Mouse (Mus musculus): ENCODE results near the gene Mettl24.

- TF ChIP-seq RAD21 (IDR thresholded peaks at IDR 0.05; ENCODE audit: low read depth, low read length) (no peak), POLR2AphosphoS5 (IDR thresholded peaks at IDR 0.05; ENCODE audit: borderline replicate concordance, low read depth, low read length) (no peak), NELFE (IDR thresholded peaks at IDR 0.05; ENCODE audit: low read depth, low read length) (no peak), CTCF (IDR thresholded peaks at IDR 0.05 in 2 of 3, conservative IDR thresholded peaks at IDR 0.05 in 1 of 3; ENCODE audit: control insufficient read depth in 1 of 3, insufficient read depth in 1 of 3, low read depth in 2 of 3, low read length in 3 of 3, poor library complexity in 1 of 3, severe bottlenecking in 1 of 3) (no peak), POLR2AphosphoS2 (IDR thresholded peaks at IDR 0.05; ENCODE audit: low read length) (no peak), BHLHE40 (IDR thresholded peaks at IDR 0.05; ENCODE audit: borderline replicate concordance, low read depth, low read length) (no peak), USF2 (IDR thresholded peaks at IDR 0.05; ENCODE audit: borderline replicate concordance in 1 of 2, insufficient read depth in 1 of 2, low read depth in 1 of 2, low read length in 2 of 2) (no peak), POLR2A (IDR thresholded peaks at IDR 0.05; ENCODE audit: control insufficient read depth in 1 of 2, insufficient read depth in 1 of 2, low read depth in 1 of 2, low read length in 2 of 2, poor library complexity in 1 of 2) (no peak), MAFK (IDR thresholded peaks at IDR 0.05; ENCODE audit: borderline replicate concordance, low read depth, low read length) (no peak), TCF12 (IDR thresholded peaks at IDR 0.05; ENCODE audit: low read depth, low read length) (no peak), MYC (IDR thresholded peaks at IDR 0.05; ENCODE audit: low read depth, low read length) (no peak), ZC3H11A (IDR thresholded peaks at IDR 0.05; ENCODE audit: low read depth, low read length) (no peak), USF1 (IDR thresholded peaks at IDR 0.05; ENCODE audit: low read depth, low read length) (no peak), GATA1 (IDR thresholded peaks at IDR 0.05; ENCODE audit: low read depth, low read length) (no peak)
Observed at GRCm38 (mm10) chr10:40718362-40718761, 35.3 kb downstream of the Mettl24 start.

Measured in MEL (cell line).